Mouse (Mus musculus) CD8-positive naive resting alpha-beta T cell, adult 57 days (primary cell): ENCODE results near the gene Elk3. TPM values are rescaled to one million over a fixed set of nuclear protein-coding genes. Genes with fewer than 3 reads are reported as not detected.

Experiments used
- total RNA-seq: library from RNA; stranded (reverse); gene quantifications from one replicate; pipeline ENCODE4 v1.2.4, GENCODE M21; 2023

Gene Elk3
- 47.9 TPM for total RNA-seq

DNA sequence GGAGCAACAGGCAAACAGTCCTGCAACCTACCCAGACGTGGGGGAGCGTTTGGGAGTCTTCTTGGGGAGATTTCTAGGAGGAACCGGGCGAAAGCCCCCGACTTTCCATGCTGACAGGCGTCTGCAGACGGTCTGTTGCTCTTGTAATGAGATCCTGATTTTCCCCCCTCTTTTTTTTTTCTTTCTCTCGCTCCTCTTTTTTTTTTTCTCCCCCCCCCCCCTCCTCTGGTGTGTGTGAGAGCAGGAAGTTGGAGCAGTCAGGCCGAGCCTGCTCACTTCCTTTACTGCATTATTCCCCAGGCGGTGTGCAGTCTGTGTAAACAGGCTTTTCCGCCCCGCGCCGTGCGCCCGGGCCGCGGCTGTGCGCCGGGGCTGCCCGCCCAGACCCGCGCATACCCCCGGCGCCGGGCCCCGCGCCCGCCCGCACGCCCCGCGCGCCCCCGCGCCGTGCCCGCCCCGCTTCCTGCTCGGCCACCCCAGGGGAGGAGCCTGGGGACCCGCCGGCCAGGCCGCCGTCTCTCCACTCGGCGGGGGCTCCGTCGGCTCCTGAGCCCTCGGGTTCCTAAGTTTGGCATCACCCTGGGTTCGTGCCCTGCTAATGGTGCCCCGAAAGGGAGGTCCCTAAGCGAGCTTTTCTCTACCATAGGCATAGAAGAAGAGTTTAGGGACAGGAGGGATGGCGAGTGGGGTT lies at the start of gene Elk3:
TSS of gene Elk3 (minus strand) at position 415 of the 691 bp plus-strand sequence.

Other genes starting within 250 kb of the Elk3 start
- gene Cfap54, start 229.5 kb downstream of the Elk3 start, total RNA-seq, result 0.49 TPM
- 105 TPM for gene Cdk17, start 150.3 kb downstream of the Elk3 start, total RNA-seq
- 85.6 TPM for gene Lta4h, start 142.3 kb upstream of the Elk3 start, total RNA-seq
- 0.95 TPM for gene Hal, start 177.6 kb upstream of the Elk3 start, total RNA-seq
- gene Amdhd1, start 228.9 kb upstream of the Elk3 start, total RNA-seq, result not detected
- gene Ccdc38, start 229.5 kb upstream of the Elk3 start, total RNA-seq, result 0.37 TPM